19 mouse cellular contexts compared by ENCODE assay signal in genomic region chr8:57585831-57586230, GRCm38 (mm10).
DNase-seq lines count a peak whose midpoint lies in the region; TF ChIP-seq lines count a peak whose summit lies in the region.
"Had no signal": no experiment of that assay in that cellular context is flagged by ENCODE, and none has a peak within 500 bp of the region (broad histone marks: within the 10 kb centered on the region; RNA-seq: fewer than 3 reads in every experiment).

No protein-coding gene starts in this region.

- peak overlapping the region; percentile 59 for H3K4me2 ChIP-seq in CH12.LX (ENCODE audit: insufficient read depth, low read depth, poor library complexity, severe bottlenecking)
- H3K4me2 ChIP-seq: embryonic facial prominence, embryonic 12.5 days; embryonic facial prominence, embryonic 15.5 days; heart, embryonic 11.5 days; hindbrain, embryonic 12.5 days; hindbrain, embryonic 15.5 days had no signal

- no peak; the same call in 1 of the 2 replicates for TF ChIP-seq EP300 in CH12.LX (IDR thresholded peaks at IDR 0.05; ENCODE audit: low read length)

- TF ChIP-seq POLR2A in CH12.LX (IDR thresholded peaks at IDR 0.05; ENCODE audit: low read depth, low read length), result no peak

- H3K36me3 ChIP-seq in CH12.LX (replicated peaks in 1 of 2; ENCODE audit: control insufficient read depth in 1 of 2, insufficient read depth in 1 of 2, low read length in 1 of 2), result peaks cover 17 to 36% of the 10 kb centered on the region in 2 experiments
- H3K36me3 ChIP-seq: embryonic facial prominence, embryonic 12.5 days; embryonic facial prominence, embryonic 15.5 days; hindbrain, embryonic 12.5 days; hindbrain, embryonic 15.5 days had no signal

- peak; percentile 30 for DNase-seq in adrenal gland, postnatal 14 days
- DNase-seq in adrenal gland, adult 2 months, result no peak
- DNase-seq in cerebellum, postnatal 10 days, result peak; percentile 20 to 21
- DNase-seq in cerebellum, postnatal 4 days (ENCODE audit: low spot score in 2 of 2), result no peak
- DNase-seq in CH12.LX (ENCODE audit: extremely low read depth) (no peak), adipocyte (ENCODE audit: low spot score) (peak; percentile 41)
- no peak for DNase-seq in left cerebral cortex, adult 9 months (ENCODE audit: low spot score in 2 of 2)
- DNase-seq: B cell, adult 2 months; cerebellum, adult 11-12 months; cerebellum, postnatal 14 days; gastrocnemius, adult 2 months; gastrocnemius, postnatal 14 days; heart, adult 11 months; kidney, adult 2 months had no signal

- in situ Hi-C loops in CH12.LX (cut with MboI; ENCODE audit: low pct_ligation_motif_present, low pct_unique_long_range_greater_than_20kb, low sequenced_read_pairs), result no loop called here

- H3K27me3 ChIP-seq in CH12.LX (replicated peaks), result no peaks in the 10 kb centered on the region
- H3K27me3 ChIP-seq: embryonic facial prominence, embryonic 12.5 days; embryonic facial prominence, embryonic 15.5 days; hindbrain, embryonic 12.5 days; hindbrain, embryonic 15.5 days had no signal

- H3K9ac ChIP-seq in CH12.LX (ENCODE audit: insufficient read depth, low read depth), result peak overlapping the region; percentile 68
- H3K9ac ChIP-seq: embryonic facial prominence, embryonic 12.5 days; embryonic facial prominence, embryonic 15.5 days; hindbrain, embryonic 12.5 days; hindbrain, embryonic 15.5 days had no signal

- H3K27ac ChIP-seq in CH12.LX (ENCODE audit: insufficient read depth, low read depth), result peak overlapping the region; percentile 85
- H3K27ac ChIP-seq: embryonic facial prominence, embryonic 12.5 days; embryonic facial prominence, embryonic 15.5 days; gastrocnemius, adult 2 months; hindbrain, embryonic 12.5 days; hindbrain, embryonic 15.5 days had no signal

- peaks cover 12 to 74% of the 10 kb centered on the region in 2 experiments for H3K4me1 ChIP-seq in CH12.LX (ENCODE audit: control insufficient read depth in 1 of 2, insufficient read depth in 2 of 2)
- H3K4me1 ChIP-seq: embryonic facial prominence, embryonic 12.5 days; embryonic facial prominence, embryonic 15.5 days had no signal

- dilution Hi-C loops in CH12.LX (cut with MboI; ENCODE audit: extremely low pct_ligation_motif_present, extremely low pct_unique_long_range_greater_than_20kb, low sequenced_read_pairs), result no loop called here

- H3K79me2 ChIP-seq in CH12.LX (replicated peaks; ENCODE audit: control insufficient read depth, extremely low read depth, insufficient read depth, poor library complexity, severe bottlenecking), result peaks cover 30% of the 10 kb centered on the region

- no peak for TF ChIP-seq CTCF in CH12.LX (conservative IDR thresholded peaks at IDR 0.05 in 1 of 2, IDR thresholded peaks at IDR 0.05 in 1 of 2; ENCODE audit: low read depth in 2 of 2, low read length in 2 of 2)

- TF ChIP-seq RAD21 in CH12.LX (IDR thresholded peaks at IDR 0.05; ENCODE audit: low read depth, low read length), result no peak

- peaks cover 4% of the 10 kb centered on the region for H3K9me3 ChIP-seq in CH12.LX (replicated peaks; ENCODE audit: low read length)
- H3K9me3 ChIP-seq: embryonic facial prominence, embryonic 12.5 days; embryonic facial prominence, embryonic 15.5 days; hindbrain, embryonic 12.5 days; hindbrain, embryonic 15.5 days had no signal

- no peak overlapping the region for H3K4me3 ChIP-seq in CH12.LX (replicated peaks in 1 of 3; ENCODE audit: low read depth in 2 of 3, low read length in 2 of 3, poor library complexity in 1 of 3)
- H3K4me3 ChIP-seq: embryonic facial prominence, embryonic 12.5 days; embryonic facial prominence, embryonic 15.5 days; gastrocnemius, adult 2 months; hindbrain, embryonic 12.5 days; hindbrain, embryonic 15.5 days had no signal

TF ChIP-seq in CH12.LX, 34 proteins besides CTCF, POLR2A, EP300 and RAD21:
- TF ChIP-seq TCF12 (IDR thresholded peaks at IDR 0.05; ENCODE audit: low read depth, low read length), result 0 out of 2 replicates have a peak, but pooled peaks have one; percentile 19
- TF ChIP-seq BHLHE40 (IDR thresholded peaks at IDR 0.05; ENCODE audit: low read depth, low read length), result peak; percentile 81
- no peak for TF ChIP-seq ZKSCAN1 (IDR thresholded peaks at IDR 0.05; ENCODE audit: borderline replicate concordance, low read depth, low read length)
- 0 out of 2 replicates have a peak, but pooled peaks have one; percentile 15 for TF ChIP-seq ETS1 (conservative IDR thresholded peaks at IDR 0.05; ENCODE audit: low read depth, low read length)
- TF ChIP-seq ZNF384 (IDR thresholded peaks at IDR 0.05; ENCODE audit: low read depth, low read length), result no peak
- TF ChIP-seq MYC (IDR thresholded peaks at IDR 0.05; ENCODE audit: low read depth, low read length), result 0 out of 2 replicates have a peak, but pooled peaks have one; percentile 18
- 0 out of 2 replicates have a peak, but pooled peaks have one; percentile 18 for TF ChIP-seq SIN3A (IDR thresholded peaks at IDR 0.05; ENCODE audit: low read length)
- TF ChIP-seq E2F4 (IDR thresholded peaks at IDR 0.05; ENCODE audit: insufficient replicate concordance, low read depth, low read length), result no peak
- 0 out of 2 replicates have a peak, but pooled peaks have one; percentile 55 for TF ChIP-seq CHD1 (IDR thresholded peaks at IDR 0.05; ENCODE audit: low read depth, low read length)
- 0 out of 2 replicates have a peak, but pooled peaks have one; percentile 18 for TF ChIP-seq IRF4 (IDR thresholded peaks at IDR 0.05; ENCODE audit: low read depth, low read length)
- 0 out of 2 replicates have a peak, but pooled peaks have one; percentile 28 for TF ChIP-seq MEF2A (IDR thresholded peaks at IDR 0.05; ENCODE audit: borderline replicate concordance, low read depth, low read length)

Comparison
In these comparisons a context has a peak if more than half of its experiments do, and no peak if none do; other contexts are left out.
1. DNase-seq: peak in adrenal gland, postnatal 14 days (single experiment), cerebellum, postnatal 10 days (2 of 2) and adipocyte (single experiment); none in adrenal gland, adult 2 months (single experiment), cerebellum, postnatal 4 days (0 of 2), CH12.LX (single experiment) and left cerebral cortex, adult 9 months (0 of 2).